Mouse (Mus musculus) right cerebral cortex, postnatal 36 days (tissue): ENCODE measurements around the gene Anxa4.

Source experiments
- DNase-seq, 2 experiments: peaks; one replicate each; pipeline ENCODE4 v3.0.0; 2022; ENCODE audit warnings: low spot score in 2 of 2, mixed read lengths in 1 of 2

Gene Anxa4

DNA sequence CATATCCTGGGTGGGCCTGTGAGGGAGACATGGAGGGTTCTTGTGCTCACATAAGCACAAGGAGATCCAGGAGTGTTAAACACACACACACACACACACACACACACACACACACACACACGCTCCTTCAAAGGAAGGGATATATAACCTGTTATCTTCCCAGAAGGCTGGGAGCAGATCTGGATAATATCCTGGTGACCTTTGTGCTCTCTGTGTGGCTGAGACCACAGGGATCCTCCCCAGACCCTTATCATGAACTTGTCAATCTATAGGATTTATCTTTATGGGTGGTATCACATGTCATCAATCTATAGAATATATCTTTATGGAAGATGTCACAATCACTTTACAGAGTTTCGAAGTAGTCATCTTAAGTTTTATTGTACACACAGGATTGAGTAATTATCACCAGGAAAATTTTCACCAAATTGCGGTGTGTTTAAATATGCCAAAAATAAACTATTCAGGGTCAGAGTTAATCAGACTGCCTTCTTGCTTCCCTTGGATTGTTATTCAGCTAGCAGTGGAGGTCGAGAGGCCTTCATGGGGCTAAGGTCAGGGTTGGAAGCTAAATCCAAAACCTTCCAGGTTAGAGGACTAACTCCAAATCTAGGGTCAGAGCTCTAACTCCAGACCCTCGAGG is 40.4 kb downstream of the Anxa4 start:
- DNase-seq, result no peak

DNA sequence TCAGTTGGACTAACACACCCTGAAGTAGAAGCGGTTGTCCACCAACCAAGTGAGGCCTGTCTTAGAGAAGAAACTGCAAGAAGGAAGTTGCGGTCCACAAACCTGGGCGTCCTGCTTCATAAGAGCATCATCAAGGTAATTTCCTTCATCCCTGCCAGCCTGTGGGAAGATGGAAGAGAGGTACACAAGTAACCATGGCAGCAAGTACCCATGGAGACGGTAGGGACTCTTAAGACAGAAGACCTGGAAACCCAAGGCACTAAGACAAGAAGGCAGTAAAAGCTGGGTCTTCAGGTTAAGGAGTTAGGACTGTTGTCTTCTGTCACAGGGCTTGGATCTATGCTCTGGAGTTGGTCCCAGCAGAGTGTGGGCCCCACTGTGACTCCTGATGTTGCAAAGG is 42.4 kb downstream of the Anxa4 start:
- DNase-seq, result no peak

DNA sequence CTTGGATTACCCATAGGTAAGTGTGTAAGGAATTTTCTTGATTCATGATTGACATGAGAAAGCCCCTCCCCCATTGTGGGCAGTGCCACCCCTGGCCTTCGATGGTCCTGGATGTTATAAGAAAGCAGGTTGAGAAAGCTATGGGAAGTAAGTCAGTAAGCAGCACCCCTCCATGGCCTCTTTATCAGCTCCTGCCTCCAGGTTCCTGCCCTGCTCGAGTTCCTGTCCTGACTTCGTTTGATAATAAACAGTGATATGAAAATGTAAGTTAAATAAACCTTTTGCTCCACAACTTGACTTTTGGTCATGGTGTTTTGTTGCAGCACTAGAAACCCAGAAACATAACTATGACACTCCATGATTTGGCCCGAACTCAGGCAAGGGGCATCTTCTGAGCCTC is 43.6 kb downstream of the Anxa4 start:
- DNase-seq, result no peak

DNA sequence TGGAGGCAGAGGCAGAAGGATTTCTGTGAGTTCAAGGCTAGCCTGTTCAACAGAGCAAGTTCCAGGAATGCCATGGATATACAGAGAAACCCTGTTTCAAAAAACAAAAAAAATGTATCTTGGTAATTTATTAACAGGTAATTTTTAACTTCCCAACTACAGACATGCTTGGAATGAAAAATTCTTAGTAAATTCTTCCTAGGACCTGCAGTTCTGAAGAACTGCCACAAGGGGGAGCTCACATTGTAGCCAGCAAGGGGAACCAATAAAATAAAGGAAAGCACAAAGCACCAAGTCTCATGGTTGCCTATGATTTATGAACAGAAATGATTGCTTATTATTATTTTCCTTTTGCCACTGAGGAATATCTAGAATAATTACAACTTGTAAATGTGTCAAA is 46.2 kb downstream of the Anxa4 start:
- no peak for DNase-seq

DNA sequence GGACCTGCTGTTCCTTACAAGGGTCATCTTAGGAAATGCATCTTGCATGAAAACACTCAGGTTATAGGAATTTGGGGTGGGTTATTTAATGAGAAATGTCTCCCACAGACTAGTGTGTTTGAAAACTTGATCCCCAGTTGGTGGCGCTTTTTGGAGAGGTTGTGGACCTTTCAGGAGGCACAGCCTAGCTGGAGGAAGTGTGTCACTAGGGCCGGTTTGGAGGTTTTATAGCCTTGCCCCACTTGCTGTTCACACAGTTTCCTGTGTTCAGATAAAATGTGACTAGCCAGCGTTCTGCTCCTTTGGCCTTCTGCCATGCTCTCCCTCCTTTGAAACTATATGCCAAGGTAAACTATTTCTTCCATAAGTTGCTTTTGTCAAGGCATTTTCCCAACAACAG is 52.7 kb downstream of the Anxa4 start:
- DNase-seq, result no peak

DNA sequence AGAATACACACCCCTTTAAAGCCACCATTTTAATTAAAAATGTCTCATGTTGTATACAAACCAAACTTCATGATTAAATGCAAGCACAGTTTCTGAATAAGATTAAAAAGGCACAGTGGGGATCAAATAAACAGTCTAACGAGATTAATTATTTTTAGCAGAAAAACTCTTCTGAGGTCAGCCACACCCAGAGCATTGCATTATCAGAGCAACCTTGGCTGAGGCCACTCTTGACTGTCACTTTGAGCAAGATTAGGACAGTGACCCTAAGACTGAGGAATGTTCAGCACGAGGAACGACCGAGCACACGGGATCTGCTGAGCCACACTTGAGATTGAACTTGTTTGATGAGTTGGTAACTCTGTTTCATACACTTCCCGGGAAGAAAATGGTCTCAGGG is 56.6 kb downstream of the Anxa4 start:
- no peak for DNase-seq

DNA sequence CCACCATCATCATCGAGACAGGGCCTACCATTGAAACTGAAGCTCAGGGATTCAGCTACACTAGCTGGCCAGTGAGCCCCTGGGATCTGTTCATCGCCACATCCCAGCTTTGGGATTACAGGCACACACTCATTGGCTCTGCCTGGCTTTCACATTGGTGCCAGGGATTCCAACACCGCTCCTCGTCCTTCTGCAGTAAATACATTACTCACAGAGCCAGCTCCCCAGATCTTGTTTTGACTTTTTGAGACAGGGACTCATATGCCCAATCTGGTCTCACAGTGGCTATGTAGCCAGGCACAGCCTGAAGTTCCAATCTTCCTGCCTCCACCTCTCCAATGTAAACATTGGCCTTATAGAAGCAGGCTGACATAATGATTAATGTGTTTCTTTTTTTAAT is 57.1 kb downstream of the Anxa4 start:
- no peak for DNase-seq

DNA sequence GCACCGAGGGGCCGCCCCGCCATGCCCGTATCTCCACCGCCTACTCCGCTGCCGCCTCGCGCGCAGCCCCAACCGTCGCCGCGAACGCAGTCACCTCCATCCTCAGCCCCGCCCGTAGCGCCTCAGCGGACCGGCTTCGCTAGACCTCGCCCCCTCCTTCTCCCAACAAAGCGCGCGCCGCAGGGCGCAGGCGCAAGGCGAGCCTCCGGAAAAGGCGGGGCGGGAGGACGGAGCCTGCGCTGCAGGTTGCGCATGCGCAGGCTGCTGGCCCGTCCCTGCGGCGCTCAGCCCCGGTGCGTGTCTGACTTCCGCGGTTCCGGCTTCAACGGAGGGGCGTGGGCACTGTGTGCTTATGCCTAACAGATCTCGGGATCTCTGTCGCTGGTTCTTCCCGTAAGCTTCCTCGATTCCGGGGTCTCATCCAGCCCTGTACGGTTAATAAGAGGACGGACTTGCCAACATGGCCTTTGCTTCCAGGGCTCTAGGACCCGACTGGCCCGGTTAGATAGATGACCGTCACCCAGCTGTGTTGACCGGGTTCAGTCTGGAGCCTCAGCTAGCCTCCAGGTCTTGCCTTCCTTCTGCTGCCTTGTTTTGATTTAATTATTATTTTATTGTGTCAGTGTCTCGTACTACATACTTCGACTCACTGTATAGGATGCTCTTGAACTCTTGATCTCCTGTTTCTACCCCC is 60.1 kb downstream of the Anxa4 start, which contains the start of gene Gmcl1:
Gene Gmcl1, minus strand, starts transcription at position 201 of the 694 bp plus-strand sequence.
- DNase-seq, result peak; percentile 87 to 89

DNA sequence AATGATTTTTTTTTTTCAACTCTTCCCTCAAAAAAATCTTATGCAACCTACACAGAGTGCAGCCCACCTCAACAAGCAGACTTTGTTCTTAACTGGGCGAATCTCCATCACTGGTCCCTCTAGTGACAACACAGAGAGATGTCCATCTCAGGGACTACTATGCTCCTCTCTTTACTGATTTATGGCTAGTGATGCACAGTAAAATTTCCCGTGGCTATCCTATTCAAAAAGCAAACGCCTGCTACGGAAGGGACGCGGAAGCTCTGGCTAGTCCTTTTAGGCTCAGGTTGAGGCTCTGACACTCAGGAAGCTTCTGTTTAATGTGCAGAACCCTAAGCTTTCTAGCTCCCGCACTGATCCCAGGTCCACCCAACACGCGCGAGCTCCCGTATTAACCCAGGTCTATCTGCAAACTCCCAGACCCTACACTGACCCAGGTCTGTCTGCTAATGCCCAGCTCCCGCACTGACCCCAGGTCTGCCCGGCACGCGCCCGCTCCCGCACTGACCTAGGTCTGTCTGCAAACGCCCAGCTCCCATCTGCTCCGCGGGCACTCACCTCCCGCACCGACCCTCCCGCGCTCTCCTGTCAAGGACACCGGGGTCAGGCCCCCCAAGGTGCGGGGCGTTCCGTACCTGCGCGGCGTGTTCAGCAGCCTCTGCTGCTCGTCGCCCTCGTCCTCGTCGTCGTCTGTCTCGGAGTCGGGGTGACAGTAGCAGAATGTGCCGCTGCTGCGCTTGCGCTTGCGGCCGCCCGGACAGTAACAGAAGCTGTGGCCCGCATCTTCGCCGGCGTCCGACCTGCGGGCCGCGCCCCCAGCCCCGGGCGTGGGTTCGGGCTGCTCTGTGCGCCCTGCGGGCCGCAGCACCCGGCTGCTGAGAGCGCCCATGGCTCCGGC is 60.9 kb downstream of the Anxa4 start:
- DNase-seq, result peak; percentile 9 to 42

DNA sequence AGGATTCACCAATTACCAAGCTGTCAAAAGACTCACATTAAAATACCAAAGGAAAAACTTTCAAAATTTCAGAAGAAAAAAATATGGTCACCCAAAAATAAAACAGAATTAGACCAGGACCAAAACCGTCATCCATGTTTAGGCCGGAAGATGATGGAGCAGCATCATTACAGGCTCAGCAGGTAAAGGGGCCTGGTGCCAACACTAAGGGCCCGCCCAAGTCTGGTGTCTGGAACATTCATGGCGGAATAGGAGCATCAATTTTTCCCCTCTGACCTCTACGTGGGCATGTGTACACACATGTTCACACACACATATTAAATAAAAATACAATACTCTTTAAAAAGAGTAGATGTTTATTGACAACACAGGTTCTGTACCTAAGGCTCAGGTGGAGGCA is 64.7 kb downstream of the Anxa4 start:
- DNase-seq, result no peak

DNA sequence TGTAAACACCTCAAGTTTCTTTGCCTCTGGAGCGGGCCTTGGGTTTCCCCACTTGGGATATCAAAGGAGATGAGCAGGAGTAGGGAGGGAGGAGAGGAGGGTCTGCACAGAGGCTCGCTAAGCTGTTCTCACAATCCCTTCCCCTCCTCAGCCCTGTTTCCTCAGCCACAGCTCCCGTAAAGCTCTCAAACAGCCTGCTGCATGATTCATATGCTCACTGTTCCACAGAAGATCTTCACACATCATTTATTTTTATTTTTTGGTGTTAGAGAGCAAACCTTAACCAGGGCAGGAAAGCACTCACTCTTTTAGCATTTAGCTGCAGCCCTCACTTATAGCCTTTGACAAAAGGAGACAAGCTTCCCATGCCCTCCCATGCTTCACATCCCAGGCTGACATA is 71.4 kb downstream of the Anxa4 start:
- DNase-seq, result no peak

DNA sequence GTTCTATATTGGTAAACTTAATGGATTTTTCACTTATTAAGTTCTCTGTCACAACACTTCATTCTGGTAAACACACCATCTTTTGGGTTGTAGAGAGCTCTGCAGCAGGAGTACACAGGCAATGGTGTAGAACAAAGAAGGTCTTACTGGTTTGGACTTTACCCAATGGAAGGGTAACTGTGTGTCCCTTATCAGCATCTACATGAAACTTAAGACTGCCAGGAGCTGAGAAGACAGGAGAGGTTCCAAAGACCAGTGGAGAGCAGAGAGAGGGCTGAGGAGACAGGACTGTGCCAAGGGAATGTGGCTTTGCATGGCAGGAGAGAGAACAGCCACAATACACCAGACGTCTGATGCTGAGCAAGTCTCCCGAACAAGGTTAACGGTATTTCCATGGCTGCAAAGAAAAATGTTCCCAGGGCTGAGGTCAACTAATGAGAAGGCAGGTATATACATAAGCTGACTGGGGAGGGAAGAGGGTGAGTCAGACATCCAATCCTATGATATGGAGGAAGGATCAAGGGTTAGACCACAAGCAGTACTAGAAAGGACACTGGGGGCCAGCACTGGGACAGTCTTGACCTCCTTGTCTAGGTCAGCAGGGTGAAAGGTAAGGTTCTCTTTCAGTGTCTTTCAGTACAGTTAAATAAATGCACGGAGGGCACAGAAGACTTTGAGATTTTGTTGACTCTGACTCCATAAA is 85.2 kb downstream of the Anxa4 start:
- DNase-seq, result no peak

DNA sequence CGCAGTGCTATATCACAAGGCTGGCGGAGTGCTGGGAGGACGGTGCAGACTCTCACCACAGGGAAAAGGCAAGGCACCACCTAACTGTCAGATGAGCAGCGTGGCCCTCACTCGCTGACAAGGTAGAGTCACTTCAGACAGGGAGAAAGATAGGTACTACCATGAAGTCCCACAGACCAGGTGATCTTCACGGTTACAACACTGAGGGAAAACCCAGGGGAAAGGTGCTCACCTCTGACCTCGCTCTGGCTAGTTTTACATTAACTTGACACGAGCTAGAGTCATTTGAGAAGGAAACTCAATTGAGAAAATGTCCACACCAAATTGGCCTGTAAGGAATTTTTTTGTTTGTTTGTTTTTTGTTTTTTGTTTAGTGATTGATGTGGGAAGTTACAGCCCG is 90.8 kb downstream of the Anxa4 start:
- no peak for DNase-seq

DNA sequence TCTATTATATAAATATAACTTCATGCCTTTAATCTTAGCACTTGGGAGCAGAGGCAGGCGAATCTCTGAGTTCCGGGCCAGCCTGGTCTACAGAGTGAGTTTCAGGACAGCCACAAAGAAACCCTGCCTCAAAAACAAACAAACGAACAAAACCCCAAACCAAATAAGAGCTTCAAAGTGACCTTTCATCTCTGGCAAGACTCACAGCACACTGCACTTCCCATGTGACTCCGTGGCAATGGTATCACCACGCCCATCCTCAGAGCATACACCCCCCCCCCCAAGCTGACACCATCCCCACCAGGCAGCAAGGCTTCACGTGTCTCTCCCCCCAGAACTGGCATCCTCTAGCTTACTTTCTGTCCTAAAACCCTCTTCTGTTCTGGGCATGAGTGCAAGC is 95.5 kb downstream of the Anxa4 start:
- no peak for DNase-seq

DNA sequence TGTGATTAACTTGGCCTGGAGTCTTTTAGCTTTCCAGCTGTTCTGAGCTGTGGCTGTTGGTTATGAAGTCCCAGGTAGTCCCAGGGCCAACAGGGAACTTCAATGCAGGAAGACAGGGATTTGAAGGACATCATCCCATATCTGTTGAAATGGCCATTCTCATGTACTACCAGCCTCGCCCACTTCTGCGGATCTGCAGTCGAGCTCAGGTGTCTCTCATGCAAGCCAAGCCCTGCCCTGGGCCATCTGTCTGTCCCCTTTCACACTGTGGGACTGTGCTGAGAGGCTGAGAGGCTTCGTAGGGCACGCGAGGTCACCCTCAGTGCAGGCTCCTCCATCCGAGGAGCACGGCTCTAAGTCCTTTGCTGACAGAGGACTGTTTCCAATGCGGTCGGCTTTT is 97.2 kb downstream of the Anxa4 start:
- DNase-seq, result no peak

DNA sequence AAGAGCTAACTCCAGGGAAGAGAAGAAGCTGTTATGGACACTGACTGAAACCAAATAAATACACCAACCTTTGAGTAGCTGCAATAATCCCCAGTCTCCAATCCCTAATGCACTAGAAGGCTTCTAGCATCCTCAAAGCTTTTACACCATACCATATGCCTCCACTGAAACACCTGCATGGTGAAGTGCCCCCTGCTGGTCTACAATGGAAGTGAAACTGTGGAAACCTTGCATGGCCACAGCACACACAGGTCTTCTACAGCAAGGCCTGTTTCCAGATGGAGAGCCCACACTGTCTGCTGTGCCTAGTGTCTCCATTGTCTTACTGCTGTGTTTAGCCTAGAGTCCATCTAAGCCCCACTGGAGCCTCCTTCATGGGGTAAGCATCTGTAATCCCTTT is 98.9 kb downstream of the Anxa4 start:
- DNase-seq, result no peak

DNA sequence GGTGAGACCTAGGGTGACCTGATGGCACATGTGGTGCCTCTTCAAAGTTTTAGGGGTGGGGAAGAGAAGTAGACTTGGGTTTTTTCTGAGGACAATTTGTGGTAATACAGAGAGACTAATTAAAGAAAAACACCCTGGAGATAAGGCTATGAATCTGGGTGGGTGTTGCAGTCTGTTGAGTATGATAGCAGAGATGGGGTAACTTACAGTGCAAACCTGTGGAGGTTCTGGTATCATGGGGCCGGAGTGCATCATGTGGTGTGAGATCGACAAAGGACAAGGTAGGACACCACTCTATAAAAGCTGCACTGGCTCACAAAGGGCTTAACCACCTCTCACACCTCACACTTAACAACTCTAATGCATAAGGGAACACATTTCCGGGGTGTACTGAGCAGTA is 103.7 kb downstream of the Anxa4 start:
- DNase-seq, result no peak

DNA sequence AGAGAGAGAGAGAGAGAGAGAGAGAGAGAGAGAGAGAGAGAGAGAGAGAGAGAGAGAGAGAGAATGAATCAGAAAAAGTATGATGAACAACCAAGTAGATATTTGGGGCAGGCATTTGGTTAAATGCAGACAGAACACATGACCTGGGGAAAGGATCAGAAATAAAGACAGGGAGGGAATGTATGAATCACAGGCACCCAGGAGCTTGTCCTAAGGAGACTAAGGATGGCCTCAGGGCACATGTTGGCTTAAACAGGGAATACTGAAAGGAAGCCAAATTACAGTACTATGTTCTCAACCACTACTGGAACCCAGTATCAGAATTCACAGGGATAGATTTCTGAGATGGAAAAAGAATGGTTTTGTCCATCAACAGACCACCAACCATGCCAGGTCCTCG is 106.4 kb downstream of the Anxa4 start:
- no peak for DNase-seq
